Mouse (Mus musculus) urinary bladder, postnatal 14 days (tissue): ENCODE data around the gene Ints1.
A peak's percentile ranks its signal among the peaks of the same experiment; 100 is the strongest.

ENCODE experiments used
- DNase-seq: peaks from one replicate; pipeline ENCODE4 v3.0.0; 2021; ENCODE audit warnings: low spot score

Ints1 gene

GRCm38 (mm10) chr5:139717723-139718122 lies 57.8 kb downstream of the Ints1 start:
- DNase-seq: peak; percentile 59

GRCm38 (mm10) chr5:139706496-139706895 lies 69.0 kb downstream of the Ints1 start:
- DNase-seq: no peak

GRCm38 (mm10) chr5:139702905-139703304 lies 72.6 kb downstream of the Ints1 start:
- DNase-seq: no peak

- DNase-seq: no peak
These were observed 73.2 kb downstream of the Ints1 start for GRCm38 (mm10) chr5:139702236-139702635.
